Mouse (Mus musculus): ENCODE data around the gene Afmid. TPM values are rescaled to one million over a fixed set of nuclear protein-coding genes. Genes with fewer than 3 reads are reported as not detected.

Afmid gene
- polyA plus RNA-seq, 1 experiment from 2014 or later: 7.2 TPM

DNA sequence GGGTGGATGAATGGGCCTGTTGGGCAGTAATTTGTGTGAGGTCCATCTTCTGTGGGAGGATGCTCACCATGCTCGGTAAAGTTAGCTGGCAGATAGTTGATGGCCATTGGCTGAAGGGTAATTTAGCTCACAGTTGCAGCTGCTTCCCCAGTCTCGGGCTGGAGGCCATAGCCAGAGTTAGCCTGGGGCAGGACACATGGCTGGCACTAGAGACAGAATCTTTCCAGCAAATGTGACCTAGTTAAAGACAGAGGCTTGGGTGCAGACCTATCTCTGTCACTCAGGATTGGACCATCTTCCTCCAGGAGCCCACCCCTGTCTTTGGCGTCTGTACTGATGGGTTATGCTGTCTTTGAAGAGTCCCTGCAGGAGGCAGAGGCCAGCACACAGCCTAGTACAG lies 32.7 kb downstream of the Afmid start:
- Histone ChIP-seq H3K36me3 (peaks cover 37% of the 10 kb centered on the region), H3K4me1 (0 out of 2 replicates have a peak, but pooled peaks cover 2% of the 10 kb centered on the region), H3K9me3 (no peaks in the 10 kb centered on the region), H3K9ac (no peak overlapping the region), H3K4me2 (no peak overlapping the region), H3K27ac (no peak overlapping the region), H3K4me3 (replicated peaks) (no peak overlapping the region), H3K27me3 (replicated peaks) (peaks cover 19% of the 10 kb centered on the region)
- no peak for ATAC-seq (ENCODE audit: insufficient read depth, low FRiP score, low read depth)
- 48% methylated on average over 3 of the region's 3 CpGs for WGBS

DNA sequence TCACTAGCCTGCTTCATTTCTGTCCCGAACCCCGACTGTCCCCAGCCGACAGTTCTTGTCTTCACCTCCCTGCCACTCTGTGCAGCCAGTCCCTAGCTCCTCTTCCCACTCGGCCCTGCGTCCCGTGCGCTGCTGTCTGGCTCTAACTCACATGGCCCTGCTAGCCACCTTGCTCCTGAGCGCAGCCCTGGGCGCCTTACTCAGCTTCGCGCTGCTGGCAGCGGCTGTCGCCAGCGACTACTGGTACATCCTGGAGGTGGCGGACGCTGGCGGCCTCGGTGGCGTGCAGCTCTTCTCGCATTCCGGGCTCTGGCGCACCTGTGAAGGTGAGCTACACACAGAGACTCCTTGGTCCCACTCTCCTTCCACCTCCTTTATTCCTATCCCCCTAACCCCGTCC lies 34.9 kb downstream of the Afmid start, which contains the start of gene Tmem235:
Gene Tmem235 (plus strand): TSS at position 152 of the 400 bp plus-strand sequence.
- no peaks in the 10 kb centered on the region for H3K9me3 ChIP-seq
- H3K9ac ChIP-seq: no peak within 1 kb of the TSS
- no peak within 1 kb of the TSS for H3K4me2 ChIP-seq
- peaks cover 19% of the 10 kb centered on the region for H3K27me3 ChIP-seq (replicated peaks)
- peaks cover 20% of the 10 kb centered on the region for H3K36me3 ChIP-seq
- H3K27ac ChIP-seq: no peak within 1 kb of the TSS
- H3K4me1 ChIP-seq: 0 out of 2 replicates have a peak, but pooled peaks cover 2% of the 10 kb centered on the region
- no peak within 1 kb of the TSS for H3K4me3 ChIP-seq (replicated peaks)
- no peak for ATAC-seq (ENCODE audit: insufficient read depth, low FRiP score, low read depth)
- WGBS: 8% methylated on average over 23 of the region's 23 CpGs

DNA sequence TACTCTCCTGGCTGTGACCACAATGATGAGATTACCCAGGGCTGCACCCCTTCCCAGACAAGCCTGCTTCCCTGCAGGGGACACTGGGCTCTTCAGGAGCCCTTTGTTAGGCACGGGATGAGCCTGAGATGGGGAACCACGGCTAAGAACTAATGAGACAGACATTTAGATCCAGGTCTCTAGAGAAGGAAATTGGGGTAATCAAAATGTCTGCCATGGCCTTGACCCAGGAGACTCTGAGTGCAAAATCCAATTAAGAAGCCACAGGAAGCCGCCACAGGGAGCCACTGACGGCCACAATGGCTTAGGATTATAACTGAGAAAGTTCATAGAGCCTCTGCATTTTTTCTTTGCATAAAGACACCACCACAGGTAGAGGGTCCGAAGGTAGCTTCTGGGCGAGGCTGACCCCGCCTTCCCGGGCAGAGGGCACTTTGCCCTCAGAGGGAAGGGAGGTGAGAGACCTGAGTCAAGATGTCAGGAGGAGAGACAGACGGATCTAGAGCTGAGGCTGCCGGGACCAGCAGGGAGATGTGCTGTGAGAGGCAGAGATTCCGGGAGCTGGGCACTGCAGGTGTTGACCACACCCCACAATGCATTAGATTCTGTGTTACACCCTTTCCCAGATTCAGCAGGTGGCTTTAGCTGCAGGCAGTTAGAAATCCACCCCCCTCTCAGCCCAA lies 37.6 kb downstream of the Afmid start:
- no peak overlapping the region for H3K4me3 ChIP-seq (replicated peaks)
- 40% methylated on average over 11 of the region's 11 CpGs for WGBS
- H3K27me3 ChIP-seq (replicated peaks): peaks cover 19% of the 10 kb centered on the region
- H3K4me1 ChIP-seq: 0 out of 2 replicates have a peak, but pooled peaks cover 2% of the 10 kb centered on the region
- H3K4me2 ChIP-seq: no peak overlapping the region
- no peak for ATAC-seq (ENCODE audit: insufficient read depth, low FRiP score, low read depth)
- H3K36me3 ChIP-seq: no peaks in the 10 kb centered on the region
- no peak overlapping the region for H3K9ac ChIP-seq
- H3K9me3 ChIP-seq: no peaks in the 10 kb centered on the region
- no peak overlapping the region for H3K27ac ChIP-seq

DNA sequence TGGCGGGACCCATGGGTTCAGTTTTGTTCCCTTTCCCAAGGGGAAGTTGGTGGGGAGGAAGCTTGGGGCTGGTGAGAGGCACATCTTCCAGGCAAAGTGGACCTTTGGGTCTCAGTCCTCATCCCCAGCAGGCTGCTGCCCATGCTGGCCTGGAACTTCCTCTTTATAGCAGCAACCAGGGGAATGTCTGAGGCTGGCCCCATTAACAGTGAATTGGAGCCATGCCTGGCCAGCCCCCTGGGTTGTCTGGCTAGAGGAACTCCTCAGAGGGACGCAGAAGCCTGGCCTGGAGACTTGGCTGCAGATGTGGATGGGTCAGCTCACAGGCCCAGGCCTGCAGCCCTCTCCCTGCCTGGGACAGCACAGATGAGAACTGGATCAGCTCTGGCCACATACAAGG lies 39.1 kb downstream of the Afmid start:
- H3K27ac ChIP-seq: no peak overlapping the region
- no peaks in the 10 kb centered on the region for H3K9me3 ChIP-seq
- WGBS: 69% methylated on average over 2 of the region's 2 CpGs
- H3K9ac ChIP-seq: no peak overlapping the region
- no peak for ATAC-seq (ENCODE audit: insufficient read depth, low FRiP score, low read depth)
- H3K4me3 ChIP-seq (replicated peaks): no peak overlapping the region
- 0 out of 2 replicates have a peak, but pooled peaks cover 2% of the 10 kb centered on the region for H3K4me1 ChIP-seq
- no peaks in the 10 kb centered on the region for H3K36me3 ChIP-seq
- H3K4me2 ChIP-seq: no peak overlapping the region
- peaks cover 16% of the 10 kb centered on the region for H3K27me3 ChIP-seq (replicated peaks)

DNA sequence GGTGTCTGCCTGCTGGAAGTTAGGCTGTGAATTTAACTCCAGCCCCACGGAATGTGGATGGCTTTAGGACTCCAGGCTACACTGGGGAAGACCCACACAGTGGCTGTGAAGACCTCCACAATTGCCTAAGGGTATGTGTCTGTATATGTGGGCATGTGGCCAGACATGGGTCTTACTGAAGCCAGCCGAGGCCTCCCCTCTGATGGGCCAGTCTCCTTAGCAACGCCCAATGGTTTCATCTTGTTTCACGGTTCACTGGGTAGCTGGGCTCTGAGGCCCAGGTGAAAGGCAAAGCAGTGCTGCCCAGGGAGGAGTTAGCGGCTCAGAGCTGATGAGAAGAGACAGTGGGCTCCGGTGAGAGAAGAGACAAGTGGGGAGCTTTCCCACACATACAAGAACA lies 40.3 kb downstream of the Afmid start:
- Histone ChIP-seq H3K9ac (no peak overlapping the region), H3K27ac (no peak overlapping the region), H3K9me3 (no peaks in the 10 kb centered on the region), H3K4me2 (no peak overlapping the region), H3K4me1 (peaks cover 7% of the 10 kb centered on the region; the same call in 1 of the 2 replicates), H3K27me3 (replicated peaks) (peaks cover 4% of the 10 kb centered on the region), H3K4me3 (replicated peaks) (no peak overlapping the region), H3K36me3 (no peaks in the 10 kb centered on the region)
- WGBS: 47% methylated on average over 6 of the region's 6 CpGs
- no peak for ATAC-seq (ENCODE audit: insufficient read depth, low FRiP score, low read depth)

DNA sequence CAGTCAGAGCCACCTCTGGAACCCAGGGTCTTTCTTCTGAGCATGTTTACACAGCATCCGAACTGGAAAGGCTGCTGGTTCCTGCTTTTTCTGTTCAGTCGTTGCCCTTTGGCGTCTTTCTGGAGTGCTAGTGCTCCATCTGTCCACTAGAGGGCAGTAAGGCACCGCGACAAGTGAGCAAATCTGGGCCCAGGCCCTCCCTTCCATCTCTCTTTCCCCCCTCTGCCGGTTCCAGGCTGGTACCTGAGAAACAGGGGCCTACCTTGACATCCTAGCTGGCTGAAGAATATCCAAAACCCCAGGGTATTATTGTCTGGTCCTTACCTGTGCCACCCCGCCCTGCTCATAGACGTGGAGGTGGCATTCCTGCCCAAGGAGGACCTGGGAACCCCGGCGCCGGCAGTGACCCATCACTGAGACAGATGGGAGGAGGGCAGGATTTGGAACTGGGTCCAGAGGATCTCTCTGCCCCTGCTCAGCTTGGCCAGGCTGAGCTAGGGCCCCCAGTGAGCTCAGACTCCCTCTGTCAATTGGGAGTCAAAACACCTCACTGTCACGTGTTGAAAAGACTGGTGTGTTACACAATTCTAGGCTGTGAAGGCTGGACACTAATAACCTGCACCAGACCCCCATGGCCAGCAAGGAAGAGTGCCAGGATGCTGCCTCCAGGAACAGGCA lies 45.1 kb downstream of the Afmid start:
- no peaks in the 10 kb centered on the region for H3K27me3 ChIP-seq (replicated peaks)
- ATAC-seq (ENCODE audit: insufficient read depth, low FRiP score, low read depth): no peak
- no peaks in the 10 kb centered on the region for H3K36me3 ChIP-seq
- WGBS: 41% methylated on average over 12 of the region's 12 CpGs
- H3K4me3 ChIP-seq (replicated peaks): no peak overlapping the region
- H3K9me3 ChIP-seq: no peaks in the 10 kb centered on the region
- no peak overlapping the region for H3K4me2 ChIP-seq
- H3K9ac ChIP-seq: no peak overlapping the region
- H3K27ac ChIP-seq: no peak overlapping the region
- peaks cover 23% of the 10 kb centered on the region for H3K4me1 ChIP-seq

DNA sequence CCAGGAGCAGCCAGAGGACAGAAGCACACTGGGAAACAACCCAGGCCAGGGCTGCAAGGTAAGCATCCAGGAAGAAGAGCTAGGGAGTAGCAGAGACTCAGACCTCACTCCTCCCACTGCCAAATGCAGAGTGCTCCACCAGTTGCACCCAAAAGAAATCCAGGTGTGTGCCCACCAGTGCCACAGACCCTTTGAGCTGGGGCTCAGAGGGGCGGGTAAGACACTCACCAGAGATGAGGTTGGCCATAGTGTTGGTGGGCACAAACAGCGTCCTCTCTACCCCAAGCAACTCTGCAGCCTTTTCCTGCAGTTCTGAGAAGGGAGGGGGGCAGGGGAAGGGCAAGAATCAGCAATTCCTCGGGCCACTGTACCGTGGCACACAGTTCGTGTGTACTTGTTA lies 45.7 kb downstream of the Afmid start:
- Histone ChIP-seq H3K9ac (no peak overlapping the region), H3K36me3 (no peaks in the 10 kb centered on the region), H3K4me3 (replicated peaks) (no peak overlapping the region), H3K27ac (no peak overlapping the region), H3K9me3 (no peaks in the 10 kb centered on the region), H3K27me3 (replicated peaks) (no peaks in the 10 kb centered on the region), H3K4me1 (peaks cover 23% of the 10 kb centered on the region), H3K4me2 (no peak overlapping the region)
- WGBS: 70% methylated on average over 5 of the region's 5 CpGs
- no peak for ATAC-seq (ENCODE audit: insufficient read depth, low FRiP score, low read depth)

DNA sequence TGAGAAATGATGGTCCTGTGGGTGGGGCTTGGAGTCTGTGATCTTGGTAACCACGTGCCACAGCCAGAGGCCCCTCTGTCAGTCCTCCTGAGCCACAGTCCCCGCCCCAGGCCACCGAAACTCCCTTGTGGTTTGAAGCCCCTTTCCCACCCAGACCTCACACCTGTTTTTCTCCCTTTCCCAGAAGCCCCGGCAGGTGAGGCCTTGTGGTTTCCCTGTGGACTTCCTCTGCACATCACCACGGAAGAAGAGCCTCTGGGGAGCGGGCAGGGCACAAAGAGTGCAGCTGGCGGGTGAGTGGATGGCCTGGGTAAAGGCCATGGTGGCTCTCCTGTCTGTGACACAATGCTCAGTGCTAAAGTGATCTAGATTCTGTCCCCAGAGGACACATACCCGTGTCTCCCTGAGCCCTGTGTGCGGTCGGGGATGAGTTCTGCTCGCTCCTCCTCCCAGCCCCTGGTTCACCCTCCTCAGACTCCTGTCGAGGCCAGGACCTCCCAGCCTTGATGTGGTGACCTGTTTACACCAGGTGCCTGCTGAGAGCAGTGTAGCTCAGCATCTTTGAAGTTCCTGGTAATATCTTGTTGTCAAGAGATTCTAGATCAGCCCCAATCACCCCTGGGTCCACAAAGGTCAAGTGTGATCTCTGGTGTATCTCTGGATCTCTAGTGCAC lies 46.3 kb downstream of the Afmid start:
- Histone ChIP-seq H3K27ac (no peak overlapping the region), H3K4me3 (replicated peaks) (no peak overlapping the region; the same call in 1 of the 2 replicates), H3K9ac (no peak overlapping the region), H3K4me1 (peaks cover 23% of the 10 kb centered on the region), H3K4me2 (peak overlapping the region; percentile 97; the same call in 1 of the 2 replicates), H3K36me3 (no peaks in the 10 kb centered on the region), H3K9me3 (no peaks in the 10 kb centered on the region), H3K27me3 (replicated peaks) (no peaks in the 10 kb centered on the region)
- ATAC-seq (ENCODE audit: insufficient read depth, low FRiP score, low read depth): no peak
- WGBS: 54% methylated on average over 12 of the region's 12 CpGs

DNA sequence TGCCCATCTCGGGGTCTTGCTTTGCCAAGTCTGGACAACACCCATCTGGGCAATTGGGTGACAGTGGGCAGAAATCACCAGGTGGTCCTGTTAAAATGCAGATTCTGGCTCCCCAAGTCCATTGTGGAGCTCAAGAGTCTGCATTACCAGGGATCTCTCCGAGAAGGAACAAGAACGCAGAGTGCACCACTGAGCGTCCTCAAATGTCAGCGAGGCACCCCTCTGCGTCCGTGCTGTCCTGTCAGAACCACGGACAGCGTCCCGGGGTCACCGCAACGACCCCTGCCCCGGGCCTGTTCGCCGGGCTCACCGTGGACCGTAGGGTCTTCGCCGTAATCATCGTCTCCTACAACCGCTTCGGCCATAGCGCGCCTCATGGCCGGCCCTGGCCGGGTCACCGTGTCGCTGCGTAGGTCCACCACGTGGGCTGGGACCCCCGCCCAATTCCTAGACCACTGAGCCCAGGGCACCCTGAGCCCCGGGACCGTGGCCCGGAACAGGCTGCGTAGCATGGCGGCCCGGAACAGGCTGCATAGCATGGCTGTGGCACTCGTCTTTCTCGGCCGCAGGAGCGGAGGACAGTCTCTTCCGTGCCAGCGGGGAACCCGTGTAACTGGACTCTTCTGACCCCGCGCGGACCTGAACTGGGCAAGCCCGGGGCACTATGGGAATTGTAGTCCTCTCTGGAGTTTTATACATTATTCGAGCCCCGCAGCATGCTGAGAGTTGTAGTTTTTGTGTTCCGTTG lies 47.3 kb downstream of the Afmid start, which contains the start of gene Tha1:
Gene Tha1 (minus strand): TSS at position 621 of the 748 bp plus-strand sequence.
- Histone ChIP-seq H3K27ac (no peak within 1 kb of the TSS), H3K4me2 (peak within 1 kb of the TSS; percentile 97), H3K9me3 (no peaks in the 10 kb centered on the region), H3K9ac (peak within 1 kb of the TSS; percentile 40; the same call in 1 of the 2 replicates), H3K36me3 (no peaks in the 10 kb centered on the region), H3K4me1 (peaks cover 29% of the 10 kb centered on the region), H3K4me3 (replicated peaks) (peak within 1 kb of the TSS; percentile 66), H3K27me3 (replicated peaks) (no peaks in the 10 kb centered on the region)
- 2% methylated on average over 51 of the region's 51 CpGs for WGBS
- peak; percentile 61 for ATAC-seq (ENCODE audit: insufficient read depth, low FRiP score, low read depth)

DNA sequence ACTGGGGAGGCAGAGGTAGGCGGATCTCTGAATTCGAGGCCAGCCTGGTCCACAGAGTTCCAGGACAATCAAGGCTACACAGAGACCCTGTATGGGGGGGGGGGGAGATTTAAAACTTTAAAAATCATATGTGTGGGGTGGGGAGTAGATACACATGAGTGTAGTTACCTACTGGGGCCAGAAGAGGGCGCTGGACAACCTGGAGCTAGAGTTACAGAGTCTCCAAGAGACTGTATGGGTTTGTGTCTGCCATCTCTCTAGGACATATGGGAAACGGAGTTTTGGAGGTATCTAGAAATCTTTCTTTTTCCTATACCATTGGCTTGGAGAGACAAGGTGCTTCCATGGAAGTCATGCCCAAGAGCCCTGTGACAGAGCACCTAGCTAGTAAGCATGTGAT lies 48.7 kb downstream of the Afmid start:
- Histone ChIP-seq H3K27me3 (replicated peaks) (no peaks in the 10 kb centered on the region), H3K9ac (no peak overlapping the region), H3K27ac (no peak overlapping the region), H3K4me2 (no peak overlapping the region), H3K36me3 (no peaks in the 10 kb centered on the region), H3K4me3 (replicated peaks) (no peak overlapping the region), H3K9me3 (no peaks in the 10 kb centered on the region), H3K4me1 (peaks cover 41% of the 10 kb centered on the region)
- no peak for ATAC-seq (ENCODE audit: insufficient read depth, low FRiP score, low read depth)
- 60% methylated on average over 4 of the region's 4 CpGs for WGBS

DNA sequence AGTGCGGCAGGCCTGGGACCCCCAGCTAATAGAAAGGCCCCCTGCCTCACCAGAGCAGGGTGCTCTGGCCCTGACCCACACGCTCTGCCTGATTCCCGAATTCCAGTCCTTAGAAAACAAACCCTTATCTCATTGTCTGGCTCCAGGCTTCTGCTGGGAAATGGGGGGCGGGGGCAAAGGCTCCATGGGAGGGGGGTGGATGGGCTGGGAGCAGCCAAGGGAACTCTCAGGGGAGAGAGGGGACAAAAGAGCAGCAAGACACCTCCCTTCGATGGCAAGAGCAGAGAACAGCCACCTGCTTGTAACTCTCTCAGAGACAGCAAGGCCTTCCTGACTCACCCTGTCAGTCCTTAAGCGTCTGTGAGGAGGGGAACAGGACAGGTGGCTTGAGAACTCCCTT lies 50.0 kb downstream of the Afmid start:
- Histone ChIP-seq H3K4me1 (peaks cover 37% of the 10 kb centered on the region), H3K27me3 (replicated peaks) (no peaks in the 10 kb centered on the region), H3K4me3 (replicated peaks) (no peak overlapping the region), H3K4me2 (no peak overlapping the region), H3K9ac (no peak overlapping the region), H3K27ac (no peak overlapping the region), H3K9me3 (no peaks in the 10 kb centered on the region), H3K36me3 (no peaks in the 10 kb centered on the region)
- 38% methylated on average over 6 of the region's 6 CpGs for WGBS
- no peak for ATAC-seq (ENCODE audit: insufficient read depth, low FRiP score, low read depth)

All from stomach, embryonic 15.5 days (tissue).